Mouse (Mus musculus): ENCODE measurements at regions not wholly inside any gene's neighbourhood (a gene's known extent, or its start where the extent isn't known, plus 50 kb on each side); places are given as distances from the start of the nearest gene placed in this dataset.

DNA sequence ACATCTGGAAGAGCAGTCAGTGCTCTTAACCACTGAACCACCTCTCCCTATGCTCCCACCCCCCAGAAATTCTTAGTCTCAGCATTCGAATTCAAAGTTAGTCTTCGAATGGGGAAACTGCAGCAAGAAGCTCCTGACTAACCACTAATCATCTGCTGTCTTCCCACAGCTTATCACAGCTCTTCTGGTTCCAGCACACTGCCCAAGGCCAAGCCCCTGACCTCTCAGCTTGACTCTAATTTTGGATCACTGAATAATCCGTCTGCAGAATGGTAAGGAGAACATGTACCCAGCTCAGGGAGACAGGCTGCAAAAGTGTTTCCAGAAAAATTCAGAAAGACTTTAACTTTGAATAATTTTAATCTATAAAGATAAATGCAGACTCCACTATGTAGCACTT, 325.8 kb upstream of the 2610001J05Rik start:
- 74% methylated on average over 3 of the region's 3 CpGs for WGBS
- Histone ChIP-seq H3K27me3 (replicated peaks; ENCODE audit: control insufficient read depth, insufficient read depth, low read length) (no peaks in the 10 kb centered on the region), H3K9ac (ENCODE audit: low read length) (no peak overlapping the region), H3K4me1 (replicated peaks; ENCODE audit: control insufficient read depth, insufficient read depth, low read length) (no peaks in the 10 kb centered on the region), H3K4me2 (ENCODE audit: low read length) (no peak overlapping the region), H3K36me3 (ENCODE audit: control insufficient read depth, insufficient read depth, low read length) (no peaks in the 10 kb centered on the region), H3K4me3 (ENCODE audit: low read depth, low read length) (no peak overlapping the region), H3K27ac (ENCODE audit: low read depth) (no peak overlapping the region), H3K9me3 (ENCODE audit: control insufficient read depth, low read length) (no peaks in the 10 kb centered on the region)
- DNase-seq (ENCODE audit: low spot score) (no peak), ATAC-seq (replicated peaks; ENCODE audit: low FRiP score, low TSS enrichment, low read depth) (no peak)

DNA sequence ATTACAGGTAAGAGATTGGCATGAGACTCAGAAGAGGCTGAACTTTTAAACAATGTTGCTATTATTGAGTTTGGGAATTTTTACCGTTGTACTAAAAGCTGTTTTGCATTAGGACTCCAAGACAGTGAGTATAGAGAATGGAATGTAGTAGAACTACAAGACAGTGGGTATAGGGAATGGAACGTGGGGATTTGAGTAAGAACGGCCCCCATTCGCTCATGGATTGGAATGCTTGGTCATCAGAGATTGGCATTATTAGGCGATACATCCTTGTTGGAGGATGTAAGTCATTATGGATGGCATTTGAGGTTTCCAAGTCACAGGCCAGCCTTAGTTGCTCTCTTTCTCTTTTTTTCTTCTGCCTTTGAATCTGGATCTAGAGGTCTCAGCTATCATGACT, 324.0 kb upstream of the 2610001J05Rik start:
- Histone ChIP-seq H3K9ac (ENCODE audit: low read length) (no peak overlapping the region), H3K9me3 (ENCODE audit: control insufficient read depth, low read length) (no peaks in the 10 kb centered on the region), H3K4me3 (ENCODE audit: low read depth, low read length) (no peak overlapping the region), H3K4me2 (ENCODE audit: low read length) (no peak overlapping the region), H3K36me3 (ENCODE audit: control insufficient read depth, insufficient read depth, low read length) (no peaks in the 10 kb centered on the region), H3K27ac (ENCODE audit: low read depth) (no peak overlapping the region), H3K4me1 (replicated peaks; ENCODE audit: control insufficient read depth, insufficient read depth, low read length) (no peaks in the 10 kb centered on the region), H3K27me3 (replicated peaks; ENCODE audit: control insufficient read depth, insufficient read depth, low read length) (no peaks in the 10 kb centered on the region)
- DNase-seq (ENCODE audit: low spot score) (no peak), ATAC-seq (replicated peaks; ENCODE audit: low FRiP score, low TSS enrichment, low read depth) (no peak)
- WGBS = 91% methylated on average over 5 of the region's 5 CpGs

DNA sequence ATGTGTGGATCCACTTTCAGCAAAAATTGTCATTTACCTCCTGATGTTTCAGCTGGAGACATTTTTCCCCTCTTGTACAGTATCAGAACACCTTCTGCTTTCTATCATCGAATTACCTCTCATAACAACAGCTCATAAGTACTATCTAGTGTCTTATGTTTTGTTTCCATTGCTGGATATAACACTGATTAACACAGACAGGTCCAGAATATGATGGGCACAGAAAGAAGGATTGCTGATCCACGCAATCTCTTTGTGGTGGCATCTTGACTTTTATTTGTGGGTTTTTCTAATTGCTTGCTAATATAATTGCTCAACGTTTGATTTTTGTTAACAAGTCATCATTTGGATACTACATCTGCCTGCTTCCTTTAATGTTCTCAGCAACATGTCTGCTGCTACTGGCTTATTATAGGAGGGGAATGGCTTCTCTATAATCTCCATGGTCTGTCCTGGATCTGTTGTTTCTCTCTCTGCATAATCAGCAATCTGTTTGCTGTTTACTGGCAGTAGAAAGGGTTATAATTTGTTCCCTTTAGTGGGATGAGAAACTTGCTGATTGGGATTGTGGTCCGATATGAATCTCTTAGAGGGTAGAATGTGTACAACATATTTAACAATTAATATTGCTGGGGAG, 320.2 kb upstream of the 2610001J05Rik start:
- no peak overlapping the region for H3K4me2 ChIP-seq (ENCODE audit: low read length)
- DNase-seq (ENCODE audit: low spot score) (no peak), ATAC-seq (replicated peaks; ENCODE audit: low FRiP score, low TSS enrichment, low read depth) (no peak)
- H3K4me3 ChIP-seq (ENCODE audit: low read depth, low read length) = no peak overlapping the region
- H3K27ac ChIP-seq (ENCODE audit: low read depth) = no peak overlapping the region
- H3K27me3 ChIP-seq (replicated peaks; ENCODE audit: control insufficient read depth, insufficient read depth, low read length) = no peaks in the 10 kb centered on the region
- no peak overlapping the region for H3K9ac ChIP-seq (ENCODE audit: low read length)
- WGBS = 80% methylated on average over 4 of the region's 4 CpGs
- H3K36me3 ChIP-seq (ENCODE audit: control insufficient read depth, insufficient read depth, low read length) = no peaks in the 10 kb centered on the region
- no peaks in the 10 kb centered on the region for H3K4me1 ChIP-seq (replicated peaks; ENCODE audit: control insufficient read depth, insufficient read depth, low read length)
- H3K9me3 ChIP-seq (ENCODE audit: control insufficient read depth, low read length) = no peaks in the 10 kb centered on the region

DNA sequence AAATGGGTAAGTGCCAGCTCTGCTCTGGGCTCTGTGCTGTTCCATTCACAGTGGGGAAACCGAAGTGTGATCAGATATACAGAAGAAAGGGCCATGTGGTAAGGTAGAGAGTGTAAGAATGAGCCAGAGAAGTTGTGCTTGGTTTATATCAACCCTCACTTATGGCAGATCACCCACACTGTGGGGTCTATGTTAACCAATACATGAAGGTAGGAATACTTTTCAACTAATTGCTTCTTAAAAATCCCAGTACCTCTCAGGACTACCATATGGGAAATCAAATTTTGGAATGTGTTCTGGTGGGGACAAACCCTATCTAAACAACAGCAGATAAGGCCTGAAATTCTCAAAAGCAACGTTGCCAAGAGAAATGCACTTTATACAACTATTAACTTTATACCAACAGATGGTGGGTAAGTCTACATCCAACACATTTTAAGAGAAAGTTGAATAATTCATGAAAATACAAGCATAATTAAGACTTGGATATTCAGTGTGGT, 314.7 kb upstream of the 2610001J05Rik start:
- H3K36me3 ChIP-seq (ENCODE audit: control insufficient read depth, insufficient read depth, low read length) = no peaks in the 10 kb centered on the region
- 60% methylated on average over 2 of the region's 2 CpGs for WGBS
- no peak overlapping the region for H3K4me2 ChIP-seq (ENCODE audit: low read length)
- H3K9me3 ChIP-seq (ENCODE audit: control insufficient read depth, low read length) = no peaks in the 10 kb centered on the region
- no peak overlapping the region for H3K4me3 ChIP-seq (ENCODE audit: low read depth, low read length)
- DNase-seq (ENCODE audit: low spot score) = no peak
- no peak for ATAC-seq (replicated peaks; ENCODE audit: low FRiP score, low TSS enrichment, low read depth)
- no peaks in the 10 kb centered on the region for H3K27me3 ChIP-seq (replicated peaks; ENCODE audit: control insufficient read depth, insufficient read depth, low read length)
- no peaks in the 10 kb centered on the region for H3K4me1 ChIP-seq (replicated peaks; ENCODE audit: control insufficient read depth, insufficient read depth, low read length)
- H3K9ac ChIP-seq (ENCODE audit: low read length) = no peak overlapping the region
- no peak overlapping the region for H3K27ac ChIP-seq (ENCODE audit: low read depth)

DNA sequence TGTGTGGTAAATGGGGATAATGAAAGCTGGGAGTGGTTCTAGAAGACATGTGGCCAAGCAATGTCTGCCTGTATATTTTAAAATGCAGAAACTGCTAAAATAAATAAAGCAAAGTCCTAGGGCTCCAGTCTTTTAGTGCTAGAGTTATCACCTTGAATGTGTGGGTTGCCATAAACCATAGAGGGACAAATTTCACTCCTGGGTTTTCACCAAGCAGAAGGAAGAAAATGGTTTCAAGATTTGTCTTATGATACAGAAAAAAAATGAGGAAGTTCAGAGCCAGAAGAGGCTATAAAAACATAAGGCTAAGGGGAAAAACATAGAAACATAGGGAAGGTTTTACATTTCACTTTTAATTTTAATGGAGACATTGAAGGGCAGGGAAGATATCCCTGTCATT, 276.1 kb upstream of the 2610001J05Rik start:
- H3K27me3 ChIP-seq (replicated peaks; ENCODE audit: control insufficient read depth, insufficient read depth, low read length) = no peaks in the 10 kb centered on the region
- no peak overlapping the region for H3K4me3 ChIP-seq (ENCODE audit: low read depth, low read length)
- H3K4me2 ChIP-seq (ENCODE audit: low read length) = no peak overlapping the region
- ATAC-seq (replicated peaks; ENCODE audit: low FRiP score, low TSS enrichment, low read depth) (no peak), DNase-seq (ENCODE audit: low spot score) (no peak)
- no peaks in the 10 kb centered on the region for H3K4me1 ChIP-seq (replicated peaks; ENCODE audit: control insufficient read depth, insufficient read depth, low read length)
- H3K36me3 ChIP-seq (ENCODE audit: control insufficient read depth, insufficient read depth, low read length) = no peaks in the 10 kb centered on the region
- H3K9me3 ChIP-seq (ENCODE audit: control insufficient read depth, low read length) = no peaks in the 10 kb centered on the region
- H3K27ac ChIP-seq (ENCODE audit: low read depth) = no peak overlapping the region
- H3K9ac ChIP-seq (ENCODE audit: low read length) = no peak overlapping the region

DNA sequence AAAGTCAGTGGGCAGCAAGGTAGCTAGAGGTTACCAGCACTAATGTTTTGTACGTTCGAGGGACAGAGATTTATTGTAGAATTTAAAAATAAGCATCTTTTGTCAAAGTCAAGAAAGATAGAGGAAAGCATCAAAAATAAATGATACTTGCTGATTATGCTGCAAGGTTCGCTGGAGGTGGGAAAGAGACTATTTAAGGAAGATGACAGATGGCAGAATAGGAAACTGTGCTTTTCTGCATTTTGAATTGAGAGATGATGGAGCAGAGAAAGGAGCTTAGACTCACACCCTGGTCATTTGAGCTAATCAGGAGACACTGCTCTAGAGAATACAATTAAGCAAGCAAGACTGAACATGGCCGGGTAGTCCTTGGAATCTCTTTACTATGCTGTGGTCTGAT, 275.1 kb upstream of the 2610001J05Rik start:
- Histone ChIP-seq H3K27me3 (replicated peaks; ENCODE audit: control insufficient read depth, insufficient read depth, low read length) (no peaks in the 10 kb centered on the region), H3K4me1 (replicated peaks; ENCODE audit: control insufficient read depth, insufficient read depth, low read length) (no peaks in the 10 kb centered on the region), H3K4me2 (ENCODE audit: low read length) (no peak overlapping the region), H3K36me3 (ENCODE audit: control insufficient read depth, insufficient read depth, low read length) (no peaks in the 10 kb centered on the region), H3K4me3 (ENCODE audit: low read depth, low read length) (no peak overlapping the region), H3K27ac (ENCODE audit: low read depth) (no peak overlapping the region), H3K9me3 (ENCODE audit: control insufficient read depth, low read length) (no peaks in the 10 kb centered on the region), H3K9ac (ENCODE audit: low read length) (no peak overlapping the region)
- no peak for DNase-seq (ENCODE audit: low spot score)
- 88% methylated on average over 4 of the region's 4 CpGs for WGBS
- ATAC-seq (replicated peaks; ENCODE audit: low FRiP score, low TSS enrichment, low read depth) = no peak

DNA sequence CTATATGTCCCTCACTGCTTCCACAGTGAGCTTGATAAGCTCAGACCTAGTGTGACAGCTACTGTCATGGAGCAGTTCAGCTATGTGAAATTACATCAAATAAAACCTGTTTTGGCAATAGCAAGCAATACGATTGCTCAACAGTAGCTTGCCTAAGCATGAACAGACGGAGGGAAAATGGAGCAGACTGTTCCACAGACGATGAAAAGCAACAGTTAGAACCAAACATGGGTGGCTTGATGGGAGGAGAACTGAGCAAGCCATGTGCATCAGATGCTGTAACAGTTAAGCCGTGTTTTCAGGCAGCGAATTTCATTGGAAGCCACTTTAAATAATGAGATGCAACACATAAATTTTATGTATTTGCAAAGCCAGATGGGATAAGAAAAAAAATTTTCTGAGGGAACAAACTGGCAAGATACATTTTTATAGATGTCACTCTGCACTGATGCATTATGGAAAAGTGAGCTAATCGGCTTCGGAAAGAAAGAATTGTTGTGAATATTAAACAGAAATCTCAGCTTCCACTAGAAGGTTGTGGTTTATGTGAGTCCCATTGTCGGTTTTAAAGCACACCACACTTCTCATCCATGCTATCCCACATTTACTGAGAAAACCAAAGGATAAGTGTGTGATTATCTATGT, 270.9 kb upstream of the 2610001J05Rik start:
- Histone ChIP-seq H3K4me1 (replicated peaks; ENCODE audit: control insufficient read depth, insufficient read depth, low read length) (no peaks in the 10 kb centered on the region), H3K27me3 (replicated peaks; ENCODE audit: control insufficient read depth, insufficient read depth, low read length) (no peaks in the 10 kb centered on the region), H3K4me2 (ENCODE audit: low read length) (no peak overlapping the region), H3K27ac (ENCODE audit: low read depth) (no peak overlapping the region), H3K36me3 (ENCODE audit: control insufficient read depth, insufficient read depth, low read length) (no peaks in the 10 kb centered on the region), H3K4me3 (ENCODE audit: low read depth, low read length) (no peak overlapping the region), H3K9ac (ENCODE audit: low read length) (no peak overlapping the region), H3K9me3 (ENCODE audit: control insufficient read depth, low read length) (no peaks in the 10 kb centered on the region)
- ATAC-seq (replicated peaks; ENCODE audit: low FRiP score, low TSS enrichment, low read depth) = no peak
- no peak for DNase-seq (ENCODE audit: low spot score)
- 86% methylated on average over 8 of the region's 8 CpGs for WGBS

DNA sequence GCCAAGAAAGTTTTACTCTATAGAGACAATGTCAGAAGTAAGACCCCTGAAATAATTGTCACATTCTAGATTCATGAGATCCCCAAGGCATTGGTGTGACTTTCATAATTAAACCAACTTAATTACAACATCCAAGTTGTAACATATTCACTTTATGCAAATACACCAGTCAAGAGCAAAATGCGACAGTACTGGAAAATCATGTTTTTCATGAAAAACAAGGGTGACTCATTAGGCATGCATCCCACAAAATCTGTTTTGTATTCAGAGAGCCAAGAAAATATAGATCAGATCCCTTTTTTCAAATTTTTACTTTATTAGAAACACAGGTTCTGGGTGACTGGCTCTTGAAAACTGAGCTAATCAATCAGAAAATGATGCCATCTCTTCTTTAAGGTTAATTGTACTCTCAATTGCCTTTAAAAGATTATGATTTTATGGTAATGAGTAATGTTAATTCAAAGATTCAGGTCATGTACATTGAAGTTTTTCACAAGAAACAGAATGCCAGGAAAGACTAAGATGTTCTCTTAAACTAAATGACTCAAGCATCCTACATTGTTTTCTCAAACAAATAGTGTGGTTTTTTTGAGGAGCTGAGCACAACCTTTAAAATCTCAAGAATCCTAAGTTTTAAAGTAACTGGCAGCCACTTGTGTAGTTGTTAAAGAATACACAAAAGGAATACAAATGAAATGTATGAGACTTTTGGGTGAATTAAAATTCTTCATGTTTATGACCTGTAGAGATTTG, 259.2 kb upstream of the 2610001J05Rik start:
- no peak for ATAC-seq (replicated peaks; ENCODE audit: low FRiP score, low TSS enrichment, low read depth)
- 94% methylated on average over 1 of the region's 1 CpGs for WGBS
- H3K4me2 ChIP-seq (ENCODE audit: low read length) = no peak overlapping the region
- H3K4me1 ChIP-seq (replicated peaks; ENCODE audit: control insufficient read depth, insufficient read depth, low read length) = no peaks in the 10 kb centered on the region
- no peaks in the 10 kb centered on the region for H3K9me3 ChIP-seq (ENCODE audit: control insufficient read depth, low read length)
- no peak overlapping the region for H3K9ac ChIP-seq (ENCODE audit: low read length)
- no peaks in the 10 kb centered on the region for H3K36me3 ChIP-seq (ENCODE audit: control insufficient read depth, insufficient read depth, low read length)
- H3K27me3 ChIP-seq (replicated peaks; ENCODE audit: control insufficient read depth, insufficient read depth, low read length) = no peaks in the 10 kb centered on the region
- no peak overlapping the region for H3K27ac ChIP-seq (ENCODE audit: low read depth)
- no peak for DNase-seq (ENCODE audit: low spot score)
- no peak overlapping the region for H3K4me3 ChIP-seq (ENCODE audit: low read depth, low read length)

Data from intestine, embryonic 14.5 days (tissue).